Mouse (Mus musculus) hindbrain, embryonic 16.5 days (tissue): ENCODE data around the gene Phyhipl. TPM values are rescaled to one million over a fixed set of nuclear protein-coding genes. Genes with fewer than 3 reads are reported as not detected.

ENCODE experiments used
- ATAC-seq: fragments of 200-750 bp; cut with Nextera tagmentation; 2 replicates; pipeline ENCODE4 v1.8.0; 2017; ENCODE audit warnings: moderate TSS enrichment, moderate library complexity
- H3K27ac ChIP-seq: fragments of 300-500 bp; sonication (generic); 2 replicates; pipeline ENCODE4 v1.5.1; 2014; ENCODE audit warnings: low read depth, mild to moderate bottlenecking, control low read depth, low read length, moderate library complexity
- H3K27me3 ChIP-seq: fragments of 300-500 bp; sonication (generic); replicated peaks from 2 replicates; pipeline ENCODE4 v1.6.1; 2014; ENCODE audit warnings: low read length; ENCODE audit not compliant: control insufficient read depth, insufficient read depth
- H3K36me3 ChIP-seq: fragments of 300-500 bp; sonication (generic); 2 replicates; pipeline ENCODE4 v1.6.1; 2014; ENCODE audit warnings: mild to moderate bottlenecking, low read length, moderate library complexity, mixed read lengths; ENCODE audit not compliant: control insufficient read depth, insufficient read depth
- H3K4me1 ChIP-seq: fragments of 300-500 bp; sonication (generic); 2 replicates; pipeline ENCODE4 v1.6.1; 2014; ENCODE audit warnings: low read depth, low read length; ENCODE audit not compliant: control insufficient read depth, insufficient read depth
- H3K4me2 ChIP-seq: fragments of 300-500 bp; sonication (generic); 2 replicates; pipeline ENCODE4 v1.6.1; 2014; ENCODE audit warnings: mild to moderate bottlenecking, low read length, control low read depth, moderate library complexity
- H3K4me3 ChIP-seq: fragments of 300-500 bp; sonication (generic); 2 replicates; pipeline ENCODE4 v1.5.1; 2014; ENCODE audit warnings: mild to moderate bottlenecking, low read length, control low read depth, moderate library complexity
- H3K9ac ChIP-seq: fragments of 300-500 bp; sonication (generic); 2 replicates; pipeline ENCODE4 v1.6.1; 2014; ENCODE audit warnings: low read depth, mild to moderate bottlenecking, control low read depth, low read length, moderate library complexity
- H3K9me3 ChIP-seq: fragments of 300-500 bp; sonication (generic); 2 replicates; pipeline ENCODE4 v1.6.1; 2014; ENCODE audit warnings: mild to moderate bottlenecking, low read length, moderate library complexity; ENCODE audit not compliant: control insufficient read depth
- WGBS: fragments of 180-500 bp; shearing (Covaris S2); extraction: QIAGEN DNeasy Blood & Tissue Kit; methylation state at CpG from one replicate; pipeline ENCODE4 v1.1.7; 2014; 5-methylcytosine and 5-hydroxymethylcytosine counted together
- polyA plus RNA-seq: library from polyadenylated mRNA; unstranded; fragments of >200 nt; fragmentation: Nextera tagmentation; extraction: Ambion mirVana; gene quantifications from 2 replicates; pipeline ENCODE4 v1.2.1, GENCODE M21; 2015

The Phyhipl gene
- polyA plus RNA-seq, 1 experiment from 2014 or later = 365 TPM

DNA sequence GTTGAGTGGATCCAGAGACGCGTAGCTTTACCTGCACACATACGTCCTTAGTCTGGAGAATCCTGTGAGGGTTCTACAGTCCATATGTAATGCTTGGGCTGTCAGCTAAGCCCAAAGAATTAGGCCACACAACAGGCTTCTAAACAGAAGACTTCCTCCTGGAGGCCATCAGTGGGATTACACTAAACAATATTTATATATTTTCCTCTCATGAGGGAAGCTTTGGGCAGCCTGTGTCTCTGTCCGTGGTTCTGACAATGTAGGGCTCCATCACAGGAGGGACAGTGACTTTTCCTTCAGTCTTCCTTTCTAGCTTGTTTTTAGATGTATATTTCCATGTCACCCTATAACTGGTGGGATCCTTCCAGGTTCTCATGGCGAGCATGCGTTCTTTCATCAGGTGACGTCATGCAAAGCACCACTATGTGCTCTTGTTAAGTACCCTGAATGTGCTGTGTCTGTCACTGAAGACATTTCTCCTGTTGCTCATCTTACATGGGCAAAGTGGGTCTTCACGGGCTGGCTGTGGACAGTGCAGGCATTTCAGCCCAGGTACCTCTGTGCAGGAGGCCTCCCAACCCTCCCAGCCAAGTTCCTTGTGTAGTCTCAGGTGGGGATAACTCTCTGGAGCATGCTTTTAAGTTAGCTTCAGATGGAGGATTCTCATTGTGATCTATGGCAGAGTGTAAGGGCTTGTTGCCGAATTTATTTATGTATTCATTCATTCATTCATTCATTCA is 115.1 kb downstream of the Phyhipl start:
- H3K9ac ChIP-seq = no peak overlapping the region
- no peaks in the 10 kb centered on the region for H3K9me3 ChIP-seq
- no peak overlapping the region for H3K27ac ChIP-seq
- H3K4me3 ChIP-seq = no peak overlapping the region
- H3K27me3 ChIP-seq = no peaks in the 10 kb centered on the region
- 0 out of 2 replicates have a peak, but pooled peaks have one; percentile 17 for ATAC-seq
- H3K4me2 ChIP-seq = no peak overlapping the region
- peaks cover 8% of the 10 kb centered on the region for H3K36me3 ChIP-seq
- 86% methylated on average over 9 of the region's 9 CpGs for WGBS
- H3K4me1 ChIP-seq = no peaks in the 10 kb centered on the region

DNA sequence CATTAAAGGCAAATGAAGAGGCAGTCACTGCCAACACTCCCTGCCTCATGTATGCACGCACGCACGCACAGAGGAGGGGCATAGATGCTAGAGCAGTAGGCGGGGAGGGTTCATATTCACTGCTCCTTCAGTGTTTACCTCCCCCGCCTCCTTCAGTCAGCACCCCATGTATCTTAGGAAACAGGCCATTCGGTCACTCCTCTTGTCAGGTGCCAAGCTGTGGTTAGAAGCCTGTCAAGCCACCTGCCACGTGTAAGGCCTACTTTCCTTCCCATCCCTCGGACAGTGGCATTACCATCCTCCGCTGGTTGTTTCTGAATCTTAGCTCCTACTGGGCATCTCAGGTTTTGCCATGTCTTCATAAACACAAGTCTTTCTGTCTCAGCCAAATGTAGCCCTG is 116.5 kb downstream of the Phyhipl start:
- no peak overlapping the region for H3K4me2 ChIP-seq
- peaks cover 11% of the 10 kb centered on the region for H3K36me3 ChIP-seq
- no peaks in the 10 kb centered on the region for H3K9me3 ChIP-seq
- H3K27me3 ChIP-seq = no peaks in the 10 kb centered on the region
- no peaks in the 10 kb centered on the region for H3K4me1 ChIP-seq
- no peak overlapping the region for H3K9ac ChIP-seq
- H3K27ac ChIP-seq = no peak overlapping the region
- no peak overlapping the region for H3K4me3 ChIP-seq
- ATAC-seq = no peak
- 92% methylated on average over 9 of the region's 9 CpGs for WGBS

- WGBS = 93% methylated on average over 10 of the region's 10 CpGs
- ATAC-seq = no peak
- Histone ChIP-seq H3K4me3 (no peak overlapping the region), H3K27ac (no peak overlapping the region), H3K4me2 (no peak overlapping the region), H3K36me3 (peaks cover 11% of the 10 kb centered on the region), H3K9me3 (no peaks in the 10 kb centered on the region), H3K9ac (no peak overlapping the region), H3K27me3 (no peaks in the 10 kb centered on the region), H3K4me1 (no peaks in the 10 kb centered on the region)
Observed at GRCm38 (mm10) chr10:70537694-70538093, 118.1 kb downstream of the Phyhipl start.

DNA sequence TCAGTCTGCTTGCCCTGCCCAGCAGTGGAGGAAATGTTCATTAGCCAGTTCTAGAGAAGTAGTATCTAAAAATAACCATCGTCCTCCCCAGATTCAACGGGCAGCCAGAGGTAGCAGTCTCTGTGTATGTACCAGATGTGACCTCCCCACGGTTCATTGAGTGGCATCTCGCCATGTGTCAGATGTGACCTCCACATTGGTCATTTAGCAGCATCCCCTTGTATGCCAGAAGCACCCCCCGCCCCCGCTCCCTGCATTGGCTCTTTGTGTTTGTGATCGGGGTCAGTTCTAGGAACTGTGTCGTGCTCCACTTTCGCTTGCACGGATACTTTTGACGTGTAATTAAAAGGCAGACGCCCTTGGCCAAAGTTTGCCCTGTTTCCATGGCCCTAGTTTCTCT is 120.4 kb downstream of the Phyhipl start:
- no peaks in the 10 kb centered on the region for H3K9me3 ChIP-seq
- H3K36me3 ChIP-seq = peaks cover 11% of the 10 kb centered on the region
- WGBS = 89% methylated on average over 12 of the region's 12 CpGs
- H3K27me3 ChIP-seq = no peaks in the 10 kb centered on the region
- no peak overlapping the region for H3K27ac ChIP-seq
- no peak for ATAC-seq
- H3K9ac ChIP-seq = no peak overlapping the region
- no peaks in the 10 kb centered on the region for H3K4me1 ChIP-seq
- no peak overlapping the region for H3K4me2 ChIP-seq
- no peak overlapping the region for H3K4me3 ChIP-seq

- 97% methylated on average over 10 of the region's 10 CpGs for WGBS
- Histone ChIP-seq H3K4me2 (no peak overlapping the region), H3K9ac (no peak overlapping the region), H3K36me3 (peaks cover 11% of the 10 kb centered on the region), H3K4me1 (no peaks in the 10 kb centered on the region), H3K27me3 (no peaks in the 10 kb centered on the region), H3K4me3 (no peak overlapping the region), H3K27ac (no peak overlapping the region), H3K9me3 (no peaks in the 10 kb centered on the region)
- ATAC-seq = no peak
Observed at GRCm38 (mm10) chr10:70534571-70534970, 121.2 kb downstream of the Phyhipl start.

- no peak for ATAC-seq
- Histone ChIP-seq H3K27me3 (no peaks in the 10 kb centered on the region), H3K4me3 (no peak overlapping the region), H3K9me3 (no peaks in the 10 kb centered on the region), H3K4me1 (no peaks in the 10 kb centered on the region), H3K27ac (no peak overlapping the region), H3K4me2 (no peak overlapping the region), H3K36me3 (peaks cover 11% of the 10 kb centered on the region), H3K9ac (no peak overlapping the region)
- WGBS = 84% methylated on average over 12 of the region's 12 CpGs
Observed at GRCm38 (mm10) chr10:70533986-70534385, 121.8 kb downstream of the Phyhipl start.

GRCm38 (mm10) chr10:70533301-70533781 is 122.4 kb downstream of the Phyhipl start:
- peaks cover 11% of the 10 kb centered on the region for H3K36me3 ChIP-seq
- H3K27ac ChIP-seq = no peak overlapping the region
- H3K9me3 ChIP-seq = no peaks in the 10 kb centered on the region
- no peak for ATAC-seq
- H3K4me1 ChIP-seq = no peaks in the 10 kb centered on the region
- H3K4me2 ChIP-seq = no peak overlapping the region
- H3K4me3 ChIP-seq = no peak overlapping the region
- H3K9ac ChIP-seq = no peak overlapping the region
- no peaks in the 10 kb centered on the region for H3K27me3 ChIP-seq
- WGBS = 69% methylated on average over 8 of the region's 8 CpGs

DNA sequence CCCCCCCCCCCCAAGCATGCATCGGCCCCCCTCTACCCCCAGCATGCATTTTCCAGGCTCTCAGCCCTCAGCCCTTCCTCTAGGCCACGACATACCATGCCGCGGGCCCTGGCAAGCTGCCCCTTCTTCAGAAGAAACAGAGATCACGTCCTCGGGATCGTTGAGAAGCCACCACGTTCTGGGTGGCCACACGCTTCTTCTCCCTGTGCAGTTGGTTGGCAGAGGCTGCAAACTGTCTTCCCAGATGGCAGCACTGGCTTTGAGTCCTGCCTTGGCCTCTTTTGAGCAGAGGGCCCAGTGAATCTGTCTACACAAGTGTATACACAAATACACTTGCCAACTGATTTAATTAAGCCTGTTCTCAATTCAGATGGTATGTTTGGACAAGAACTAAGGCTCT is 123.5 kb downstream of the Phyhipl start:
- Histone ChIP-seq H3K36me3 (peaks cover 11% of the 10 kb centered on the region), H3K4me1 (no peaks in the 10 kb centered on the region), H3K27me3 (no peaks in the 10 kb centered on the region), H3K27ac (peak overlapping the region; percentile 8; the same call in 1 of the 2 replicates), H3K4me3 (no peak overlapping the region), H3K9me3 (no peaks in the 10 kb centered on the region), H3K9ac (no peak overlapping the region), H3K4me2 (no peak overlapping the region)
- WGBS = 61% methylated on average over 9 of the region's 9 CpGs
- ATAC-seq = peak; percentile 80

- ATAC-seq = no peak; the same call in 1 of the 2 replicates
- no peak overlapping the region for H3K9ac ChIP-seq
- H3K4me1 ChIP-seq = no peaks in the 10 kb centered on the region
- peaks cover 6% of the 10 kb centered on the region for H3K36me3 ChIP-seq
- no peaks in the 10 kb centered on the region for H3K27me3 ChIP-seq
- WGBS = 86% methylated on average over 12 of the region's 12 CpGs
- H3K27ac ChIP-seq = no peak overlapping the region
- H3K4me3 ChIP-seq = no peak overlapping the region
- peaks cover 3% of the 10 kb centered on the region for H3K9me3 ChIP-seq
- H3K4me2 ChIP-seq = no peak overlapping the region
Observed at GRCm38 (mm10) chr10:70530185-70530823, 125.5 kb downstream of the Phyhipl start.
